Mouse (Mus musculus) bone marrow macrophage, adult 2 months (primary cell): ENCODE results near the gene 1700123O20Rik.

ENCODE experiments used
- CTCF ChIP-seq: IDR thresholded peaks from 2 replicates; pipeline ENCODE4 v1.5.1; 2012; ENCODE audit warnings: low read depth, mild to moderate bottlenecking, low read length, moderate library complexity
- POLR2A ChIP-seq: IDR thresholded peaks from 2 replicates; pipeline ENCODE4 v1.6.1; 2012; ENCODE audit warnings: mild to moderate bottlenecking, low read depth, low read length, borderline replicate concordance

DNA sequence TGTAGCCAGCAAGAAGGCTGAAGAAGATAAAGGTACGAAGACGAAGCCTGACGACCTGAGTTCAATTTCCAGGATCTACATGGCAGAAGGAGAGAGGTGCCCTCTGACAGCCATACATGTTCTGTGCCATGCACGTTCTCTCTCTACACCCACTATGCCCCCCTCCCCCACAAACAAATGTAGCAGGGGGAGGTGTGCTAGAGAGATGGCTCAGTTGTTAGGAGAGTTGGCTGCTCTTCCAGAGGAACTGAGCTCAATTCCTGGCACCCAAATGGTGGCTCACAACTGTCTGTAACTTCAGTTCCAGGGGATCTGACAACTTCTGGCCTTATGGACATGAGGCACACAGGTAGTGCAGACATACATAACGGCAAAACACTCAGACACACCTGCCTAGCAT, 9.7 kb upstream of the 1700123O20Rik start:
- TF ChIP-seq CTCF (no peak), POLR2A (no peak)
